Mouse (Mus musculus) kidney, embryonic 16.5 days (tissue): ENCODE measurements at regions not wholly inside any gene's neighbourhood (a gene's known extent, or its start where the extent isn't known, plus 50 kb on each side); places are given as distances from the start of the nearest gene placed in this dataset.
"Not testable (repeated sequence)": the region's sequence is repeated elsewhere in the genome, so short reads cannot be mapped to it uniquely, and the experiment has no call there.

Experiments used
- ATAC-seq: fragments of 200-750 bp; cut with Nextera tagmentation; 2 replicates; pipeline ENCODE4 v1.8.0; 2017; ENCODE audit warnings: moderate TSS enrichment; ENCODE audit not compliant: low FRiP score, low TSS enrichment
- H3K27ac ChIP-seq: fragments of 300-500 bp; sonication (generic); 2 replicates; pipeline ENCODE4 v1.5.1; 2014; ENCODE audit warnings: low read length
- H3K27me3 ChIP-seq: fragments of 300-500 bp; sonication (generic); 2 replicates; pipeline ENCODE4 v1.6.1; 2014; ENCODE audit warnings: low read length, control low read depth, mixed read lengths; ENCODE audit not compliant: insufficient read depth
- H3K36me3 ChIP-seq: fragments of 300-500 bp; sonication (generic); 2 replicates; pipeline ENCODE4 v1.6.1; 2014; ENCODE audit warnings: low read length, control low read depth, mixed read lengths; ENCODE audit not compliant: insufficient read depth
- H3K4me1 ChIP-seq: fragments of 300-500 bp; sonication (generic); 2 replicates; pipeline ENCODE4 v1.6.1; 2014; ENCODE audit warnings: low read length, control low read depth, mixed read lengths; ENCODE audit not compliant: insufficient read depth
- H3K4me2 ChIP-seq: fragments of 300-500 bp; sonication (generic); replicated peaks from 2 replicates; pipeline ENCODE4 v1.6.1; 2014; ENCODE audit warnings: low read depth, low read length
- H3K4me3 ChIP-seq: fragments of 300-500 bp; sonication (generic); 2 replicates; pipeline ENCODE4 v1.5.1; 2014; ENCODE audit warnings: mild to moderate bottlenecking, low read length
- H3K9ac ChIP-seq: fragments of 300-500 bp; sonication (generic); replicated peaks from 2 replicates; pipeline ENCODE4 v1.6.1; 2014; ENCODE audit warnings: low read length
- H3K9me3 ChIP-seq: fragments of 300-500 bp; sonication (generic); 2 replicates; pipeline ENCODE4 v1.6.1; 2016; ENCODE audit warnings: low read length, control low read depth
- WGBS: fragments of 180-500 bp; shearing (Covaris S2); extraction: QIAGEN DNeasy Blood & Tissue Kit; methylation state at CpG from one replicate; pipeline ENCODE4 v1.1.7; 2014; 5-methylcytosine and 5-hydroxymethylcytosine counted together

GRCm38 (mm10) chr3:18438845-18439244 is 490.6 kb downstream of the Cypt12 start:
- Histone ChIP-seq H3K4me2 (no peak overlapping the region), H3K4me3 (no peak overlapping the region), H3K27me3 (no peaks in the 10 kb centered on the region), H3K9ac (no peak overlapping the region), H3K36me3 (no peaks in the 10 kb centered on the region), H3K4me1 (no peaks in the 10 kb centered on the region), H3K27ac (no peak overlapping the region), H3K9me3 (no peaks in the 10 kb centered on the region)
- WGBS: 85% methylated on average over 5 of the region's 5 CpGs
- no peak for ATAC-seq

- no peak overlapping the region for H3K27ac ChIP-seq
- H3K4me2 ChIP-seq: no peak overlapping the region
- no peaks in the 10 kb centered on the region for H3K27me3 ChIP-seq
- H3K4me1 ChIP-seq: no peaks in the 10 kb centered on the region
- H3K9me3 ChIP-seq: no peaks in the 10 kb centered on the region
- WGBS: 73% methylated on average over 3 of the region's 3 CpGs
- no peak overlapping the region for H3K4me3 ChIP-seq
- H3K9ac ChIP-seq: no peak overlapping the region
- no peaks in the 10 kb centered on the region for H3K36me3 ChIP-seq
- ATAC-seq: no peak
Measured at GRCm38 (mm10) chr3:18452197-18452933, 504.2 kb downstream of the Cypt12 start.

DNA sequence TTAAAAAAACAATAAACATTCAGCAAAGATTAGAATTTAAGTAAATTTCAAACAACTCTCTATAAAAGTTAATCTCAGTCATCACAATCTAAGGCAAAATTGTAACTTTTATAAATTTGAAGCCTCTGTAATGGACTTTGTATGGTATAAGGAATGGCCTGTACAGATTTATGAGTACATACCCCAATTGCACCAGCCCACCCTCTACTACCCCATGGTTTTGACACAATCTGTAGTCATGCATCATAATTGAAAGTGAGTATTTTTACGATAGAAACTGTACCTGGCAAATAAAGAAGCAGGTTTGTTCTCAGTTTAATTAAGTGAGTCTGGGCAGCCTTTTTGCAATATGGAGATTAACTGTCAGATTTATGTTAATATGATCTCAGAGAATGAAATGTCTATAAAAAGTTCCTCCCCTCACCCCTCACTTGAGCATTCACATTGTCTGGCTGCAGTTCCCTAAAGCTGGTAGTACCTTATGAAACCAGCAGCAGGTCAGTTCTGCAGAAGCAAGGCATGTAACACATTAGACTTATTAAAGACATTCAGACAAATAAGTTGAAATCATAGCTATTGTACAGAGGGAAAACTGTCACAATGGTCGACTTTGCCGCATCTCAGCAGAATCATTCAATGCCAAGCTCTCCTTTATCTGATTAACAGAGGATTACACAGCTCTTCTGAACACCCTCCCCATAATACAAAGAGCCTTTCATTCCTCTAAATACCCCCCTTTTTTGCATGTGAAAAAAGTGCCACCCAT is 505.2 kb downstream of the Cypt12 start:
- H3K27ac ChIP-seq: no peak overlapping the region
- no peak overlapping the region for H3K4me2 ChIP-seq
- 96% methylated on average over 1 of the region's 3 CpGs for WGBS
- no peak for ATAC-seq
- no peak overlapping the region for H3K9ac ChIP-seq
- no peaks in the 10 kb centered on the region for H3K36me3 ChIP-seq
- no peaks in the 10 kb centered on the region for H3K27me3 ChIP-seq
- no peaks in the 10 kb centered on the region for H3K9me3 ChIP-seq
- H3K4me3 ChIP-seq: no peak overlapping the region
- no peaks in the 10 kb centered on the region for H3K4me1 ChIP-seq

DNA sequence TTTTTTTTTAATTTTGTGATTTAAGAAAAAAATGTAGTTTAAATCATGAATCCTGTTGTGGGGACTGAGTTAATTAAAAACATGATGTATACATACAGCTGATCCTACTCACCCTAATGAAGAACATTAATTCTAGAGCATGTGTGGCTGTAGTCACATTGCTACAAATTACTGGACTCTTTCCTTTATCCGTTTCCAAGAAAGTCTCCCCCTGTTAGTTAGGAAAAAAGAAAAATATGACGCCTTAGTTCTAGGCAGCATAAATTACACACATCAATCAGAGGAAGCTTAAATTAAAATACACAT is 505.7 kb downstream of the Cypt12 start:
- Histone ChIP-seq H3K4me2 (no peak overlapping the region), H3K27ac (no peak overlapping the region), H3K36me3 (no peaks in the 10 kb centered on the region), H3K27me3 (no peaks in the 10 kb centered on the region), H3K9ac (no peak overlapping the region), H3K9me3 (no peaks in the 10 kb centered on the region), H3K4me3 (no peak overlapping the region), H3K4me1 (no peaks in the 10 kb centered on the region)
- WGBS: 60% methylated on average over 2 of the region's 2 CpGs
- no peak for ATAC-seq

DNA sequence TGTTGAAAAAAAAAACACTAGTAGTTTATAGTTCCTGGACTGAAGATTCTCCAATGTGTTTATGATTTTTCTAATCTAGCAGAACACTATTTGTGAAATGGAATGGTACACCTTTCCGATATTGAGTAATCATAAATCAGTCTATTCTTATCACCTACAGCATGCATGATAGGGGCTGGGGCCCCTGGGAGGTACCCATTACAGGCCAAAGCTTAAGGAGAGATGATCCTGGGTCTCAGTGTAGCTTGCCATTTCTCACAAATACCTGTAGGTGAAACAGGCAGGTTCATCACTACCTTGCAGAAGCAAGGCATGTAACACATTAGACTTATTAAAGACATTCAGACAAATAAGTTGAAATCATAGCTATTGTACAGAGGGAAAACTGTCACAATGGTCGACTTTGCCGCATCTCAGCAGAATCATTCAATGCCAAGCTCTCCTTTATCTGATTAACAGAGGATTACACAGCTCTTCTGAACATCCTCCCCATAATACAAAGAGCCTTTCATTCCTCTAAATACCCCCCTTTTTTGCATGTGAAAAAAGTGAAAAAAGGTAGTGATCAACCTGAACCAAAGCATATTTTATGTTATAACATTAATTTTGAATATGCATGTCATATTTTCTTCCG is 506.5 kb downstream of the Cypt12 start:
- WGBS: 95% methylated on average over 2 of the region's 4 CpGs
- ATAC-seq, H3K27me3 ChIP-seq: not testable (repeated sequence)

DNA sequence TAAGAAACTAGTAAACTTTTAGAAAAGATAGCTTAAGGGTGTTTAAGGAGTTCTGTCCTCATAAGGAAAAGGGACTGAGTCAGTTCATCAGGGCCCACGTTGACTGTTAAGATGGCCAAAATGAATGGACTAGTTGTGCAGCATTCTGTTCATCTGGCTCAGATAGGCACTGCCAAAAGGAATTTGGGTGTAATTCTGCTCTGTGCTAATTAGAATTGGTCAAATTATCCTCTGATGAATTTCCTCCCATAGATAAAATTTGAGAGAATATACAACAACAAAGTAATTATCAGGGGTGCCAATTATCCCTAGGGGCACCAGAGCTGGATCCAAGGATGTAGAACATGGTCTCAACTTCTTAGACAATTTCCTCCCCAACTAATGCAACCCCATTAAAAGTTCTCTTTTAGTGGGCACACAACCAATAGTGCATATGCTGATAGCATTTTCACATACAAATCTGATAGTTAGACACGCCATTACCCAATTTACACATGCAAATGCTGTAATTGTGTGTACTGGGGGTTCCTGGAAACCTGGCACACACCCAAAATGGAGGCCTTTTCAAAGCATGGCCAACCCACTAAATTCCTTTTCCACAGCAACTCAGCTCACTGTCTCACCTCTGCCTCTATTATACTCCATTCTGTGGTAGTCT is 508.0 kb downstream of the Cypt12 start:
- Histone ChIP-seq H3K27ac (no peak overlapping the region), H3K9ac (no peak overlapping the region), H3K4me2 (no peak overlapping the region), H3K4me3 (no peak overlapping the region), H3K36me3 (no peaks in the 10 kb centered on the region), H3K9me3 (no peaks in the 10 kb centered on the region), H3K4me1 (no peaks in the 10 kb centered on the region), H3K27me3 (no peaks in the 10 kb centered on the region)
- 90% methylated on average over 2 of the region's 2 CpGs for WGBS
- no peak for ATAC-seq

More for the DNA sequence above, 506.5 kb downstream of the Cypt12 start:
- H3K4me1 ChIP-seq, H3K36me3 ChIP-seq, H3K4me3 ChIP-seq, H3K27ac ChIP-seq, H3K9ac ChIP-seq, H3K4me2 ChIP-seq, H3K9me3 ChIP-seq: not testable (repeated sequence)

DNA sequence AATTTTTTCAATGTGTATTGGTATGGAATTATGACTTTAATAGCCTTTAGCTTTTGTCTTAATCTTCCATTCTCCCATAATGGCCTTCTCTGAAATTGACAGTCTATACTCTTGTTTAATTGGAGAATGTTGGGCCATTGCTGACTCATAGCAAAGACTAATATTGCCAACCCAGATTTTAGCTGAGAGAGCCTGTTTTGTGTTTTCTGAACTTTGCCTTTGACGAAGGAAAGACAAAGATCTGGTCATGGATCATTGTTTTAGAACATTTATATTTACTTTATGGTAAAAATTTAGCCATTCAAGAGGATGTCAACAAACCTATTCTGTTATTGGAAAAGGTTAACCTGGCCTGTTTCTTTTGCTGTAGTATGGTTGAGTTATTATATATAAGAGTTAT is 512.1 kb downstream of the Cypt12 start:
- Histone ChIP-seq H3K9ac (no peak overlapping the region), H3K27ac (no peak overlapping the region), H3K4me1 (no peaks in the 10 kb centered on the region), H3K27me3 (no peaks in the 10 kb centered on the region), H3K36me3 (no peaks in the 10 kb centered on the region), H3K4me2 (no peak overlapping the region), H3K9me3 (no peaks in the 10 kb centered on the region), H3K4me3 (no peak overlapping the region)
- no peak for ATAC-seq
- 68% methylated on average over 1 of the region's 1 CpGs for WGBS

GRCm38 (mm10) chr3:18471846-18472245 is 523.6 kb downstream of the Cypt12 start:
- H3K4me1 ChIP-seq: no peaks in the 10 kb centered on the region
- H3K27me3 ChIP-seq: no peaks in the 10 kb centered on the region
- H3K36me3 ChIP-seq: no peaks in the 10 kb centered on the region
- H3K27ac ChIP-seq: no peak overlapping the region
- H3K9ac ChIP-seq: no peak overlapping the region
- H3K9me3 ChIP-seq: no peaks in the 10 kb centered on the region
- WGBS: 77% methylated on average over 3 of the region's 3 CpGs
- ATAC-seq: no peak
- no peak overlapping the region for H3K4me2 ChIP-seq
- H3K4me3 ChIP-seq: no peak overlapping the region

DNA sequence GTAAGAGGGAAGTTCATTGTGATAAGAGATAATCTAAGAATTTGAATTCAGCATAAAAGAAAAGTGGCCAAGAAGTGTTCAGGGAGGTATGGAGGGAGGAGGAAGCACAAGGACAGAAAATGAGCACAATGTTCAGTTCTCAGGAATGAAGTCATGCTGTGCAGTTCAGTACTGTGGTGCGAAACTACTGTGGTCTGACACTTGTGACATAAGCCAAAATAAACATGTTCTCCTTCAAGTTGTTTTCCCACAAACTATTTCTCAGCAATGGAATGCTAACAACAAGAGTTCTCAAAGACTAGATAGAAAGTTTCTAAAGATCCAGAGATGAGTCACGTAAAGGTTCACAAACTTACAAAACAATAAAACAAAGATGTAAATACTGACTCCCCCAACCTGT is 531.3 kb downstream of the Cypt12 start:
- WGBS: 69% methylated on average over 2 of the region's 2 CpGs
- H3K36me3 ChIP-seq: no peaks in the 10 kb centered on the region
- H3K4me2 ChIP-seq: no peak overlapping the region
- no peaks in the 10 kb centered on the region for H3K4me1 ChIP-seq
- ATAC-seq: no peak
- no peak overlapping the region for H3K9ac ChIP-seq
- H3K27ac ChIP-seq: no peak overlapping the region
- H3K4me3 ChIP-seq: no peak overlapping the region
- H3K9me3 ChIP-seq: no peaks in the 10 kb centered on the region
- H3K27me3 ChIP-seq: no peaks in the 10 kb centered on the region
